Mouse (Mus musculus) cerebellum, postnatal 10 days (tissue): ENCODE measurements at regions not wholly inside any gene's neighbourhood (a gene's known extent, or its start where the extent isn't known, plus 50 kb on each side); places are given as distances from the start of the nearest gene placed in this dataset.
A peak's percentile ranks its signal among the peaks of the same experiment; 100 is the strongest.

Experiments
- DNase-seq, 2 experiments: peaks; one replicate each; pipeline ENCODE4 v3.0.0; 2021; ENCODE audit warnings: mixed read lengths in 2 of 2

DNA sequence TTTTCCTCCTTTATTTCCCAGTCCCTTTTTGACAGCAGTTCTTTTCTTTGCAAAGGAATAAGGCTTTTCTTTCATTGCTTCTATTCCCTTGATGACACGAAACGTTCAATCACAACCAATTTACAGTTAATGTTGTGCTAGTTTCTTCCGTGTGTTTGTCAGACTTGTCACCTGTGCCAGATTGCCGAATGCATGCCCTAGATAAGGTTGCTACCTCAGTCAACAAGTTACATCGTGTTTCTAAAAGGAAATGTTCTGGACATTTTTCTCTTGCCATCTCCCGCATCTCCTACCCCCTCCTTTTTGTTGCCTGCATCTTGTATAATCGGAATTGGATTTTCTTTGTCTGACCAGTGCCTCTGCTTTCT is 435.7 kb downstream of the Klf5 start:
- no peak for DNase-seq

DNA sequence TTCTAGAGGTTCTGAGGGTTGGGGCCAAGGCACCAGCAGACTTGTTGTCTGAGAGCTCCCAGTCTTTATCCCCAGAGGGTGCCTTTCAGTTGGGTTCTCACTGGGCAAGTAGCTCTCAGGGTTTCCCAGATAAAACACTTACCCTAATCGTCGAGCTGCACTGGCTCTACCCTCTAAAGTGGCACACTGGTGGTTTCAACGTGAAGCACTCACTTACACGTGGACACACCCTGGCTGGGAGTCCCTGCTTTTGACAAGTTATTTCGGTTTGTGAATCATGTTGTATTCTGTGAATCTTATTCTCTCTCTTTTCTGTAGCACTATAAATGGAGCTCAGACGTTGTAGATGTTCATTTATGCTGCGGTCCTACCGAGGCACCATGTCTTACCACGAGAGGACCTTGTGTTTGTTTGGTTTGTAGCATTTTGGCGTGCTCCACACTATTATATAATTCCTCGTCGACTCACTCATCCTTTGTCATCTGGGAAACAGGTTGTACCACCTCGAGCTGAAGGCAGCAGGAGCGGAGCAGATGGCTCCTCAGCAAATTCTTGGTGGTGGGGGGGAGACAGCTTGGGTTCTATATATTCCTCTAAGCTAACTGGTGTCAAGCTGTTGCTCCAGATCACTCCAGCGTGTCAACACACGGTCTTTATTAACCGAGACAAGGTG is 445.3 kb downstream of the Klf5 start:
- peak; percentile 1 to 7 for DNase-seq

DNA sequence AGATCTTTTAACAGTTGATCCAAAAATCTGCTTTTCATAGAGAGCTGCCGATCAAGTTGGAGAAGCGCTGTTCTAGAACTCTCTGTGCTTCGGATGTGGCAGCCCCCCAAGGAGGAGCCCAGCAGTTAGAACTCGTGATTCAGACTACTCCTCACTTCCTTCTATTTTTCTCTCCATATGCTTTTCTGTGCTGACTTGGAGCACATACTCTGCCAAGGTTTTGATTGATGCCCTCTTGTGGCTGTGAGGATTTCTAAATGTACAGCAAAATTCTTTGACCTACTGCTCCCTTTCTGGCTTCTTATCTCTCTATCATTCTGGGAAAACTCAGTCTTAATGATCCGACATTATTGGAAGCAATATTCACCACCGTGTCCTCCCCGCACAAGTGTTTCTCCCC is 446.7 kb downstream of the Klf5 start:
- DNase-seq = peak; percentile 2 to 4

DNA sequence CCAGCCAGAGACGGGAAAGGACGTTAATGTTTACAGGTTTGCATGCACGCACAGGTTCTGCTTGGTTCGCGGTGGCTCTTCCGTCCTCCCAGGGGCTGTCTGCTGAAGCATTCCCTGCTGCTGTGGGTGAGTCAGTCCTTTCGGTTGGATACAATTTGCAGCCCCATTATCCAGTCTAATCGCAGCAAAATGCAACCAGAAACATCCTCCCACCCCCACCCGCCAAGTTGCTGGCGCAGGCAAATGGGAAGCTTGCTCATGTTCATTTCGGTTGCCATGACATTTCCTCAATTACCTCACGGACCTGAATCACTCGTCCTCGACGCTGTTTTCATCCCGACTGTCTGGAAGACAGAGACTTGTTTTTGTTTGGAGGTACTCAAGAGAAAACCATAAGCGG is 449.7 kb downstream of the Klf5 start:
- peak; percentile 33 to 41 for DNase-seq

DNA sequence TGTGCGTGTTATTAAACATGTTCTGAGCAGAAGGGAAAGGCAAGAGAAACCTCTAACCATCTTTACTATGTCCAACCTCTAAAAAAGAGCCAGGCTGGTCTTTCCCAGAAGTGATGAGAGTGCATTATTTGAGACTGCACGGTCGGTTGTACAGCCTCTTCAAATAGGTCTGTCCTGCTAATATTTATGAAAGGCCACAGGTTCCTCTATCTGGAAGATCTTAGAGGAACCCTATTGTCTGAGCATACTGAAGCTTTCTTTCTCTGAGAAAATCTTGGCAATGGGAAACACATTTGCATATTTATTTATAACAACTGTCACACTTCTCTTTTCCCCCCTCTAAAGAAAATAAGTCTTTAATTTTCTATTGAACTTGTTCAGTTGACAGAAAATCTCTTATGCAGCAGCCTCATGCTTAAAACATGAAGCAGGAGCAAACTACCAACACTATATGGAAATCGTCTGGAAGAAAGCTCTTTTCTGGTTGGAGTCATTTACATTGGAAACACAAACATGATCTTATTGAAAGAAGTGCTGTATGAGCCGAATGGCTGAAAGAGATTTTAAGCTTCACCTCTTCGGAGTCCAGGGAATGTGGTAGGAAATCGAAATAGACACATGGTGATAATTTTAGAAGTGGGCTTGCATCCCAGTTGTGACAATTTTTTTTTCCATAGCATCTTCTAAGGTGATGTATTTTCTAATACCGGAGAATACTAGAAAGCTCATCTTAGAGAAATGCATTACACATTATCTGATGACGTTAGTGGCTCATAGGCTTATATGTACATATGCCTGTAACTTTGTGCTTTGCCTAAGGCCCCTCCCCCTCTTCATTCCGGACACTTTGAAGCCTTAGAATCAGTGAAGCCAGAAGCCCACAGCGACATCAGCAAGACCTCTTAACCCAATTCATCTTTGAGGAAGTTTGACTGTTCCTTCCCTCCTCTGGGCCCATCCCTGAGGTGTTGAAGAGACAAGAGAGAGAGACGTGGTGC is 451.1 kb downstream of the Klf5 start:
- no peak for DNase-seq

DNA sequence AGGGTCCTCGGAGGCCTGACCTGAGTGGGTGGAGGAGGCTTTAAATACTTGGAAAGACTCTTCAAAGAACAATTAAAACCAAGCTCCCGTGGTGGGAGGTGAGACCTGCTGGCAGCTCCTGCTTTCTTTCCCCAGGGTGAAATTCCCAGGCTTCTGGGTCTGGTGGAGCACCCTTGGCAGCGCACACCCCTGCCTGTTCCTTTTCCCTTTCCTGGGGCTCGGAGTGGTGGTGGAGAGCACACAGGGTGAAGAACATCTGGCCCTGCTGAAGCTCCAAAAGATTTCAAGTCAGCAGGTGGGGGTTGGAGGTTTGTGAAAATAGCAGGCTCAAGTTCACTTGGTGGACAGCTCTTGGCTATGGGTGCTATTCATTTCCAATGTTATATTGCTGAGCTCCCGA is 459.6 kb downstream of the Klf5 start:
- no peak for DNase-seq

DNA sequence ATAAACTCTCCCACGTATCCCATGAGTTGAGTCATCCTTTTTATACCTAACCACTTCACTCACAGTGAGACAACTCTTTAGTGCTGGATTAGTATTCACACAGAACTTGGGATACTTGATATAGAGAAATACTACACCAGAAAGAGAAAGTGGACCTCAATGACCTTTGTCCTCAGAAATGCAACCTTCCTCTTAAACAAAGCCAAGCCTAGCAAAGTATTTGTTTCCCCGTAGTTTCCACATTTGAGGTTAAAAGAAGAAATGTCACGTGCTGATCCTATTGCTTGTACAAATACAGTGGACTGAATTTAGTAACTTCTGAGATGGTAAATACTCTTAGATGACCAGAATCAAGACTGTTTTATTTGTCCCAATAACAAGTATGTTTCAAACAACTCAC is 464.8 kb downstream of the Klf5 start:
- no peak for DNase-seq

DNA sequence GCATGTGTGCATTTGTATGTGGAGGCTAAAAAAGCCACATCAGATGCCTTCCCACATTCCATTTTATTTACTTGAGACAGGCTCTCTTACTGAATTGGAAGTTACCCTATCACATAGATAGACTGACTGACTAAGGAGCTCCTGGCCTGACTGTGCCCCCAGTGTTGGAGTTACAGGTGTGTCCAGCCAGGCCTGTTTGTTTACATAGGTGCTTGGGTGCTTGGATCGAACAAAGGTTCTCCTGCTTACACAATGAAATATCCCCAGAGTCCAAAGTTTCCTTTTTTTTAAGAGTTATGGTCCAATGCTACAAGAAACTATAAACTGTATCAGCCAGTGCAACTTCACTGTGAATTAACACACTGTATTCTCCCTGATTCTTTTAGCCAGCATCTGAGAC is 472.5 kb downstream of the Klf5 start:
- DNase-seq = no peak

DNA sequence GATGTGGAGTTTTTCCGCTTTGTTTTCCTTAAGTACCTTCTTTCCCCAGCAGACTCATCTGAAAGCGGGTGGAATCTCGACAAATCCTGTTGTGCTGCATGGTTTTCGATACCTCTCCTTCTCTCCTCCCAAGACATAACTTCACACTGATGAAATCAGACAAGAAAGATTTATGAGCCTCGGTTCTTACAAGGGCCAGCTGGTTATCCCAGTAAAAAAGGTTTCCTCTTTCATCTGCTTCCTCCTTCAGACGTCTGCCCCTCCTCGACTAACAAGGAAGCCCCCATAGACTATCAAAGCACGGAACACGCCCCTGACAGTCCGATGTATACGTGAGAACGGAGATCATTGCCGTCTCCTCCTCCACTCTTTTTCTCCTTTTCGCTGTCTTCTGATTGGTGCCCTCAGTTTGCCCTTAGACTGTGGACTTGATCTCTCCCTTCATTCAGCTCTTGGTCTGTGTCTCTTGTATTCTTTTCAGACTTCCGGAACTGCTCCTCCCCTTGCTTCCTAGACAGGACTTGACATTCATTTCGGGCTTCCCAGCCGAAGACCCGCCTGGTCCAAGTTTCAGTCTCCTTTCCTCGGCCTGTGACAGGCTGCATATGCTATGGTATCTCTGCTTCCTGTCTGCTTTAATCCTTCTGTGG is 474.4 kb downstream of the Klf5 start:
- DNase-seq = no peak

DNA sequence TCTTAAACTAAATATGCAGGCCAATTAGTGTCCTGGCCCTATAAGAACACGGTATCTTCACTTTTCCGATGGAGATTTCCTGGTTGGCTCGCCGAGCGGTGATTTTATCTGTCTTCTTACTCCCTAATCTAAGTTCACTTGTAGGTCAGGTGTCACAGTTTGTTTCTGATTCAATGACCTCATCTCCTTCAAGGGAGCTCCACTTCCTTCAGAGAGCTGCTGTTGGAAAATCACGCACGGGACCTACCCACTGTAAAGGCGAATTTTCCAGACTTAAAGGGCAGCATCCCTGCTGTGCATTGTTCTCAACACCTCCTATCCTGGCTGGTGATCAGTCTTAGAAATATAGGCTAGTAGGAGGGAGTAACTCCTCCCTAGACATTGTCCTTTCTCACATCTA is 480.0 kb downstream of the Klf5 start:
- no peak for DNase-seq

DNA sequence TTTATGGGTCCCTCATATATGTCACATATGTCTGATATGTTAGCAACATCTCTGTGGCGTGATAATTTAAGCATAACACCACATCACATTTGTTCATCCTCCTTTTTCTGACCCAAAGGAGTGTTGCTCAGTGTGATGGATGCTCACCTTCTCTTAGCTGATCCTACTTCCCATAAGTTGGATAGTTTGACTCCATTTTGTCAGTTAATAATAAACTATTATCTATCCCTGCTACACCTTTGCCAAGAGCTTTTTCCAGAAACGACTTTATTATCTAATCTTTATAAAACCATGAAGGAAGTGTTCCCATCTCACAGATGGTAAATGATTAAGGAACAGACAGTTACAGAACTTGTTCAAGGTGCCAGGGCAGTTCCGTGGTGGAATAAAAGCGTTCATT is 480.5 kb downstream of the Klf5 start:
- no peak for DNase-seq

DNA sequence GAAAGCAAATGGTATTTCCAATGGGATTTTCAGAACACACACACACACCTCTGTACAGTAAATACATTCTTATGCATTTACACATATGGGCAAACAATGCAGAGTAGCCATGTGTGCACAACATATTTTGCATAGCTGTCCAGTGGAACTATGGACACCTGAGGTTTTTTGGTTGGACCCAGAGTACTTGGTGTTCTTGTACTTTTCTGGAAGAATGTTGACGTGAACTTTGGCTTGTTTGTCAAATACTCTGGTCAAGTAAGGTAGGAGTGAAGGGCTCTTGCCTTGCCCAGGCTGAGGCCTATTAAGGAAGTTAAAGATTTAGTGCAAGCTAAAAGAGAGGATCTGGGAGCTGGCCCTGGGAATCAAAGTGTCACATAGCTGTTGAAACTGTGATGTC is 485.2 kb downstream of the Klf5 start:
- no peak for DNase-seq

DNA sequence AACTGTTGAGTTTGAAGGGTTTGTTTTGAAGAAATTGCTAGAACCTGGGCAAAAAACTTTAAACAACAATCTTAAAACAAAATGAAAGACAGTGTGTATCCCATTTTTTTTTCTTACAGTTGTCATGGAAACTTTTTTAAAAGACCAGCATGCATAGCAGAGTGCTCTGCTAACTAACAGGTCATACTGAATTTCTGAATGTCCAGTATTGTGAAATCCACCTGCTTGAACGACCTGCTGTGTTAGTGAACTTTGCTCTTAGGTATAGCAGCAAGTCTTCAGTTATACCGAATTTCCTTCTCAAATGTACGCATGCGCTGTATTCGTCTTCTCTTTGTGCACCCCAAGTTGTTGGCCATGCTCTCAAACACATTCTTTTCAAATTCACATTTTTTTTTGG is 486.6 kb downstream of the Klf5 start:
- no peak for DNase-seq

DNA sequence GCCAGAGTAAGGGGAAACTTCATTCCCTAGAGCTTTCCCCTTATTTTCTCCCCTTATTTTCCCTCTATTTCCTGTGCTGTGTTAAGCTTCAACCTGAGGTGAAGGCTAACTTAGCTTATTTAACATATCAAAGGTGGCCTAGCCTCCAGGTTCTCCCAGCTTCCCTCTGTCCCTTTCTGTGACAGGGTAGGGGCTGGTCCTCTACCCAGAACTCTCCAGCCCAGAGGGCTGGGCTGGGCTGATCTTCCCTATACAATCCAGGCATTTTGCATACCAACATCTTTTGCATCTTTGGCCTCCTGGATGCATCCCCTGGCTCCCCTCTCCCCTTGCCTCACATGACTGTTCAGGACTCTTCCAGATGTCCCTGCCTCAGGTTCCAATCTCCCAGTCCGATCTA is 487.9 kb downstream of the Klf5 start:
- DNase-seq = no peak

DNA sequence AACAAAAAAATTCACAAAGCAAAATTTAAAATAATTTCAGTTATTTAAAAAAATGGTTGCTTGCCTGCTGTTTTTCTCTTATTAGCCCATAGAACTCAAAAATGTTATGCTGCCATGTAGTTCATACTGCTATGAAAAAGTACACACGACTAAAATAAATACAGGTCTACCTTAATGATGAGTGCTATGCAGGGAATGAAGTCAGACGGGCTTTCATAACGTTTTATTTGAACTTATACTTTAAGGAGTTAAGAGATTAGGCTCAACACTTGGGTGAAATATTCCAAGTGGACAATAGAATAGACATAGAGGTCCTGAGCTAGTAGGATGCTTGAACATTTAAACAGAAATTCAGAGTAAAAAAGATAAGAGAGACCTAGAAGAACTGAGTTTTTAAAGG is 489.7 kb downstream of the Klf5 start:
- no peak for DNase-seq

DNA sequence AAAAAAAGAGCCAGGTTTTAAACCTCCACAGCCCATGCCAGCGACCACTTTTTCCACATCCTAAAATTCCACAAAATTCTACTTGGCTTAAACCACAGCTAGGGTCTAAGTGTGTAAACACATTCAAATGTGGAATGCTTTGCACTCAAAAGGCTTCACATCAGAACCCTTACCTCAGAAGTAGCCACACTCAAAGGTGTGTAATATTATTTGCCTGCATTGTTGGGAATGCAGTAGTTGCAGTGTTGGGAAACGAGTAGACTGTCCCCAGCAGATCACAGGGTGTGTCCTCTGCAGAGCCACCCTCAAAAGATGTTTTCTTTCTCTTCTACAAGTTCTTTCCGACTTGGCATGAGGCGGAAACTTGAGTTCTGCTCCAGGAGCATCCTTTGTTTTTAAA is 488.2 kb downstream of the Klf12 start:
- no peak for DNase-seq

DNA sequence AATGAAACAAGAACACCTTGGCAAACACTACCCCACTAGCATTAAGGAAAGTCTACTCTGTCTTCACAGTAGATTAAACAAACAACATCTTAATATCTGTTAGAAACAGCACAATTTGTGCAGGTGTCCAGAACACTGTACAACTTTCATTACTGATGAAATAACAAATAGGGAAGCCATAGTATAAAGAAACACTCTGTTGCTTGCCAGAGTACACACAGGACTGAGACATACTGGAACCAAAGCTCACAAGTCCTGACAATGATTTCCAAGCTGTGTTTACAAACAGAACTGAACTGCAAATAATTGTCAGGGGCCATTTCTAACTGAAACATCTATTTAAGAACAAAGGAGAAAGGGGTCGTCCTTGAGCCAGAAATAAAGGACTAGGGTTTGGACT is 478.4 kb downstream of the Klf12 start:
- DNase-seq = no peak

DNA sequence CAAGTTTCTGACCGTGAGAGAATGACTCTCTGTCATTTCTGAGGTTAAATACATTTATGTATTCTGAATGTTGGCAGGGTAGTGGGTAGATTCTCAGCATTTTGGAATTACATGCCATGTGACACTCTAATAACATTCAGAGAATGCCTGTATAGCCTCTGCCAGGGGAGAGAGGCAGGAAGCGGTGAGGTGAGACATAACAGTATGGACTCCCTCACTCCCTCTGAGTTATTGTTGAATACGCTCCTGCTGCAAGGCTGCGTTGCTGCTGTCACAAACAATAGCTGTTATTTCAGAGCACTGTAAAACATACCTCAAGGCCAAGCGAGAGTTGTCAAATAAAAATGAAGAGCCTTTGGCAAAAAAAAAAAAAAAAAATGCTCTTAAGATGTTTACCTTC is 477.9 kb downstream of the Klf12 start:
- no peak for DNase-seq

DNA sequence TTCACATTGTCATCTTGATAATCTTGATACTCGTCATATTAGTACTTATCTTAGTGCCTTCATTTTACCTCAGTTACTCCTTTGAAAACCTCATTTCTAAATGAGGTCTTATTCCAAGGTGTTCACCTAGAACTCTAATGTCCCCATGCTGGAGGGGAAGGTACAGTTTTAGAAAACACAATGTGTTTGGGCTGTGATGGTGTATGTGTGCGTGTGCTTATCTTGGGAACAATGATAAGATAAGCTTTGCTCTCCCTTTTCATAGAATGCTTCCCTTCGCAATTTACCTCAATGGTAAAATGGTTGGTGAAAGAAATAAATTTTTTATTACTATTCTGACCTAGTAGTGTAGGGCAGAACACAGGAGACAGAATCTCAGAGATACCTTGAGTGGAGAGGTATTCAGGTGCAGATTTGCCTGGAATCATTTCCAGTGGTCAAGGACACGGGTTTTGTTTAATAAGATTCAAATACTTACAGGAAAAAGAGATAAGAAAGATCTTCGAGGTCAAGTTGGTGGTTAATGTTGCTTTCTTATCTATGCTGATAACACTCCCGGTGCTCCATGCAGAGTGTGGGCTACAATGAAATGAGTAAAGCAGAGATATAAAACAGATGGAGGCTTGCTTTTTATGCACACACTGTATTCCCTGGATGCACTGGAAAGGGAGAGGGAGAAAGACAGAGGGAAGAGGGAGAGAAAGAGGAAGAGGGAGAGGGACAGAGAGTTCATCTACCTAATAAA is 471.6 kb downstream of the Klf12 start:
- no peak for DNase-seq
